Mouse (Mus musculus): ENCODE data around the gene Cd22. TPM values are rescaled to one million over a fixed set of nuclear protein-coding genes. Genes with fewer than 3 reads are reported as not detected.

Cd22 gene
- polyA plus RNA-seq, 2 experiments = 0.36 to 0.62 TPM

GRCm38 (mm10) chr7:30890681-30891080, 10.5 kb upstream of the Cd22 start:
- ATAC-seq (ENCODE audit: insufficient read depth) (no peak), DNase-seq (ENCODE audit: low read depth in 3 of 3, low spot score in 3 of 3) (no peak)
- Histone ChIP-seq H3K9me3 (ENCODE audit: control insufficient read depth, low read length) (no peaks in the 10 kb centered on the region), H3K9ac (replicated peaks) (no peak overlapping the region), H3K27me3 (ENCODE audit: control insufficient read depth, insufficient read depth, low read length) (no peaks in the 10 kb centered on the region), H3K4me2 (ENCODE audit: low read depth) (no peak overlapping the region), H3K4me3 (ENCODE audit: insufficient read depth in 1 of 2, low read depth in 2 of 2, low read length in 2 of 2) (no peak overlapping the region), H3K36me3 (replicated peaks; ENCODE audit: control insufficient read depth, insufficient read depth, low read depth) (no peaks in the 10 kb centered on the region), H3K4me1 (replicated peaks; ENCODE audit: control insufficient read depth in 2 of 2, insufficient read depth in 2 of 2, low read length in 1 of 2) (0 out of 4 replicates have a peak, but pooled peaks cover 0 to under 1% of the 10 kb centered on the region in 2 experiments), H3K27ac (no peak overlapping the region)
- 45% methylated on average over 2 of the region's 2 CpGs for WGBS (ENCODE audit: insufficient replicate concordance)
- no peak for TF ChIP-seq CTCF (IDR thresholded peaks at IDR 0.05; ENCODE audit: low read depth)
- TF ChIP-seq EP300 (IDR thresholded peaks at IDR 0.05; ENCODE audit: low read depth) = no peak

GRCm38 (mm10) chr7:30888786-30889185, 8.6 kb upstream of the Cd22 start:
- no peak overlapping the region for H3K4me3 ChIP-seq (ENCODE audit: insufficient read depth in 1 of 2, low read depth in 2 of 2, low read length in 2 of 2)
- H3K36me3 ChIP-seq (replicated peaks; ENCODE audit: control insufficient read depth, insufficient read depth, low read depth) = no peaks in the 10 kb centered on the region
- H3K27me3 ChIP-seq (ENCODE audit: control insufficient read depth, insufficient read depth, low read length) = no peaks in the 10 kb centered on the region
- no peaks in the 10 kb centered on the region for H3K4me1 ChIP-seq (replicated peaks; ENCODE audit: control insufficient read depth in 2 of 2, insufficient read depth in 2 of 2, low read length in 1 of 2)
- 60% methylated on average over 7 of the region's 7 CpGs for WGBS (ENCODE audit: insufficient replicate concordance)
- no peaks in the 10 kb centered on the region for H3K9me3 ChIP-seq (ENCODE audit: control insufficient read depth, low read length)
- TF ChIP-seq CTCF (IDR thresholded peaks at IDR 0.05; ENCODE audit: low read depth) (no peak), EP300 (IDR thresholded peaks at IDR 0.05; ENCODE audit: low read depth) (no peak)
- ATAC-seq (ENCODE audit: insufficient read depth) (no peak), DNase-seq (ENCODE audit: low read depth in 3 of 3, low spot score in 3 of 3) (no peak)
- H3K27ac ChIP-seq = no peak overlapping the region
- no peak overlapping the region for H3K9ac ChIP-seq (replicated peaks)
- no peak overlapping the region for H3K4me2 ChIP-seq (ENCODE audit: low read depth)

GRCm38 (mm10) chr7:30887568-30888188, 7.5 kb upstream of the Cd22 start:
- H3K4me2 ChIP-seq (ENCODE audit: low read depth) = no peak overlapping the region
- no peaks in the 10 kb centered on the region for H3K4me1 ChIP-seq (replicated peaks; ENCODE audit: control insufficient read depth in 2 of 2, insufficient read depth in 2 of 2, low read length in 1 of 2)
- no peaks in the 10 kb centered on the region for H3K27me3 ChIP-seq (ENCODE audit: control insufficient read depth, insufficient read depth, low read length)
- TF ChIP-seq CTCF (IDR thresholded peaks at IDR 0.05; ENCODE audit: low read depth) = no peak
- TF ChIP-seq EP300 (IDR thresholded peaks at IDR 0.05; ENCODE audit: low read depth) = no peak
- no peak for DNase-seq (ENCODE audit: low read depth in 3 of 3, low spot score in 3 of 3)
- ATAC-seq (ENCODE audit: insufficient read depth) = no peak
- no peak overlapping the region for H3K27ac ChIP-seq
- no peak overlapping the region for H3K4me3 ChIP-seq (ENCODE audit: insufficient read depth in 1 of 2, low read depth in 2 of 2, low read length in 2 of 2)
- no peaks in the 10 kb centered on the region for H3K9me3 ChIP-seq (ENCODE audit: control insufficient read depth, low read length)
- H3K36me3 ChIP-seq (replicated peaks; ENCODE audit: control insufficient read depth, insufficient read depth, low read depth) = no peaks in the 10 kb centered on the region
- H3K9ac ChIP-seq (replicated peaks) = no peak overlapping the region
- 56% methylated on average over 14 of the region's 14 CpGs for WGBS (ENCODE audit: insufficient replicate concordance)

GRCm38 (mm10) chr7:30886852-30887251, 6.7 kb upstream of the Cd22 start:
- DNase-seq (ENCODE audit: low read depth in 3 of 3, low spot score in 3 of 3) (no peak), ATAC-seq (ENCODE audit: insufficient read depth) (no peak)
- Histone ChIP-seq H3K9ac (replicated peaks) (no peak overlapping the region), H3K9me3 (ENCODE audit: control insufficient read depth, low read length) (no peaks in the 10 kb centered on the region), H3K4me2 (ENCODE audit: low read depth) (no peak overlapping the region), H3K36me3 (replicated peaks; ENCODE audit: control insufficient read depth, insufficient read depth, low read depth) (no peaks in the 10 kb centered on the region), H3K4me1 (replicated peaks; ENCODE audit: control insufficient read depth in 2 of 2, insufficient read depth in 2 of 2, low read length in 1 of 2) (no peaks in the 10 kb centered on the region), H3K27ac (no peak overlapping the region), H3K4me3 (ENCODE audit: insufficient read depth in 1 of 2, low read depth in 2 of 2, low read length in 2 of 2) (no peak overlapping the region), H3K27me3 (ENCODE audit: control insufficient read depth, insufficient read depth, low read length) (no peaks in the 10 kb centered on the region)
- WGBS (ENCODE audit: insufficient replicate concordance) = 56% methylated on average over 4 of the region's 4 CpGs
- no peak for TF ChIP-seq EP300 (IDR thresholded peaks at IDR 0.05; ENCODE audit: low read depth)
- TF ChIP-seq CTCF (IDR thresholded peaks at IDR 0.05; ENCODE audit: low read depth) = no peak

- no peak overlapping the region for H3K9ac ChIP-seq (replicated peaks)
- H3K27ac ChIP-seq = no peak overlapping the region
- H3K36me3 ChIP-seq (replicated peaks; ENCODE audit: control insufficient read depth, insufficient read depth, low read depth) = no peaks in the 10 kb centered on the region
- no peaks in the 10 kb centered on the region for H3K9me3 ChIP-seq (ENCODE audit: control insufficient read depth, low read length)
- H3K27me3 ChIP-seq (ENCODE audit: control insufficient read depth, insufficient read depth, low read length) = no peaks in the 10 kb centered on the region
- no peak overlapping the region for H3K4me2 ChIP-seq (ENCODE audit: low read depth)
- ATAC-seq (ENCODE audit: insufficient read depth) (no peak), DNase-seq (ENCODE audit: low read depth in 3 of 3, low spot score in 3 of 3) (no peak)
- no peak for TF ChIP-seq CTCF (IDR thresholded peaks at IDR 0.05; ENCODE audit: low read depth)
- H3K4me3 ChIP-seq (ENCODE audit: insufficient read depth in 1 of 2, low read depth in 2 of 2, low read length in 2 of 2) = no peak overlapping the region
- H3K4me1 ChIP-seq (replicated peaks; ENCODE audit: control insufficient read depth in 2 of 2, insufficient read depth in 2 of 2, low read length in 1 of 2) = no peaks in the 10 kb centered on the region
These were observed 3.9 kb upstream of the Cd22 start for GRCm38 (mm10) chr7:30884047-30884446.
